Mouse (Mus musculus): ENCODE data around the gene Olfr763. TPM values are rescaled to one million over a fixed set of nuclear protein-coding genes. Genes with fewer than 3 reads are reported as not detected.
"Not testable (repeated sequence)": the region's sequence is repeated elsewhere in the genome, so short reads cannot be mapped to it uniquely, and the experiment has no call there.

The Olfr763 gene
- polyA plus RNA-seq, 1 experiment from 2014 or later, result not detected

DNA sequence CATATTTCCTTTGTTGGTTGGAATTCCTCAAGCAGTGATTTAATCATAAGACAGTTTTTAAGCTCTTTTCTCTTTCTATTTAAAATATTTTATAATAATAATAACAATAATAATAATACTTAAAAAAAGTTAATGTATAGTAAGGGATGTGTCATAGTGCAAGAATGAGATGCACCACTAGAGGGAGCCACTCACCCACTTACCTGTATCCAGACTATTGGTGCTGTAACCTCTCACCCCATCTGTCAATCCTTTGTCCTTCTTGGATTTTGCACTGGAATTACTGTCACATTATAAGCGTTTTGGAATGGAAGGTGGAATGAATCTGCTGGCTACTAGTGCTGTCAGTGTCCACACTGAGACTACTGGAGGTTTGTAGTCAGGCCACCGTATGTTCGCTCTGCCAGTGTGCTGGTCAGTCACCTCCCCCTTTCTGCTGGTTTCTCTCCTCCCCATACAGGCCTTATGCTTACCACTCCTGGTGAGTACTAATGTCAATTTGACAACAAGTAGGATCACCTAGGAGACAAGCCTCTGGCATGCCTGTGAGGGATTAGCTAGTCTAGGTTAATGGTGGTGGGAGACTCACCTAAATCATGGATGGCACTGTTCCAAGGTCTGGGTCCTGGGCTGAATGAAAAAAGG, 15.5 kb downstream of the Olfr763 start:
- Histone ChIP-seq H3K9me3 (ENCODE audit: control insufficient read depth, low read length) (no peaks in the 10 kb centered on the region), H3K27me3 (replicated peaks; ENCODE audit: control insufficient read depth, insufficient read depth, low read length) (no peaks in the 10 kb centered on the region), H3K4me2 (ENCODE audit: low read depth, low read length) (no peak overlapping the region), H3K4me3 (ENCODE audit: low read length) (no peak overlapping the region), H3K4me1 (ENCODE audit: control insufficient read depth, insufficient read depth, low read length) (no peaks in the 10 kb centered on the region), H3K9ac (ENCODE audit: low read depth, low read length) (no peak overlapping the region), H3K27ac (ENCODE audit: low read length) (no peak overlapping the region), H3K36me3 (ENCODE audit: control insufficient read depth, insufficient read depth, low read length) (no peaks in the 10 kb centered on the region)
- ATAC-seq, result no peak
- 63% methylated on average over 3 of the region's 3 CpGs for WGBS

DNA sequence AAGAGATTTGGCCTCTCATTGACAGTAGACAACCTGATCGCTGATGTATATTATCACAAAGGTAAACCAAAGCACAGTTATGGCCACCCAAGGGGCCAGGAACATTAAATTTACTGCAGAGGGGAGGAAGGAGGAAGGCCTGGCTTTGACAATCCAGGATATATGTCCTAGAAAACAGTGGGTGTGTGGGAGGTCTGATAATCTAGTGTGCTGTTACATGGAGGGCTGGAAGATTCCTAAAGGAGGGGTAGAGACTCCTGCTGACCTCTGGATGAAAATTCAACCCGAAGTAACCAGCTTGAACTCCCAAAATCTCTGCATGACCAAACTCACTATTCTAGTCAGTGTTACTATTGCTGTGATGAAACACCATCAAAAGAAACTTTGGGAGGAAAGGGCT, 17.8 kb downstream of the Olfr763 start:
- Histone ChIP-seq H3K9ac (ENCODE audit: low read depth, low read length) (no peak overlapping the region), H3K36me3 (ENCODE audit: control insufficient read depth, insufficient read depth, low read length) (no peaks in the 10 kb centered on the region), H3K27ac (ENCODE audit: low read length) (no peak overlapping the region), H3K4me1 (ENCODE audit: control insufficient read depth, insufficient read depth, low read length) (no peaks in the 10 kb centered on the region), H3K9me3 (ENCODE audit: control insufficient read depth, low read length) (no peaks in the 10 kb centered on the region), H3K4me2 (ENCODE audit: low read depth, low read length) (no peak overlapping the region), H3K4me3 (ENCODE audit: low read length) (no peak overlapping the region), H3K27me3 (replicated peaks; ENCODE audit: control insufficient read depth, insufficient read depth, low read length) (no peaks in the 10 kb centered on the region)
- ATAC-seq, result no peak
- 69% methylated on average over 2 of the region's 2 CpGs for WGBS

- Histone ChIP-seq H3K36me3 (ENCODE audit: control insufficient read depth, insufficient read depth, low read length) (no peaks in the 10 kb centered on the region), H3K27me3 (replicated peaks; ENCODE audit: control insufficient read depth, insufficient read depth, low read length) (no peaks in the 10 kb centered on the region), H3K4me2 (ENCODE audit: low read depth, low read length) (no peak within 1 kb of the TSS), H3K4me1 (ENCODE audit: control insufficient read depth, insufficient read depth, low read length) (no peaks in the 10 kb centered on the region), H3K9me3 (ENCODE audit: control insufficient read depth, low read length) (no peaks in the 10 kb centered on the region), H3K9ac (ENCODE audit: low read depth, low read length) (no peak within 1 kb of the TSS), H3K4me3 (ENCODE audit: low read length) (no peak within 1 kb of the TSS), H3K27ac (ENCODE audit: low read length) (no peak within 1 kb of the TSS)
- 78% methylated on average over 3 of the region's 3 CpGs for WGBS
- ATAC-seq, result no peak
Measured at GRCm38 (mm10) chr10:129039796-129040195, 29.2 kb downstream of the Olfr763 start, which contains the start of gene Olfr764-ps1. Gene Olfr764-ps1, minus strand, starts transcription at chr10:129039896.

DNA sequence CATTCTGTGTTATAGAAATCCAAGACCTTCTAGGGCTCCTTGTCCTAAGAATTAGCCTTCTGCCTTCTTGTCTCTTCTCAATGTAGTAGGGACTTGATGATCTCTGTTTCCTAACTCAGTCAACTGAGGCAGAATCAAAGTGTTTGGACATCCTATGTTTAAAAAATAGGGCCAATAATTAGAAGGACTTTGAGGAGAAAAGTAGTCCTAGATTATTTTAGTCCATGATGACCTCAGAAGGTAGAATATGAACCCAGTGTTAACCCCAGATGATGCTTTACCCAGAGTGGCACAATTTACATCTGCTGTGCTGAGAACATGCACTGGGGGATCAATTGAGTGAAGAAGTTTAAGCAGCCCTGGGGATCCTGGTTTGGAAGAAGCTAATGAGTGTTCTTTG, 39.3 kb downstream of the Olfr763 start, which contains the start of gene Olfr765:
Olfr765 (minus strand) TSS at position 101 of the 400 bp plus-strand sequence.
- not testable (repeated sequence) for H3K9ac ChIP-seq (ENCODE audit: low read depth, low read length); H3K4me2 ChIP-seq (ENCODE audit: low read depth, low read length); H3K27ac ChIP-seq (ENCODE audit: low read length); ATAC-seq; H3K27me3 ChIP-seq (replicated peaks; ENCODE audit: control insufficient read depth, insufficient read depth, low read length); H3K36me3 ChIP-seq (ENCODE audit: control insufficient read depth, insufficient read depth, low read length); H3K4me3 ChIP-seq (ENCODE audit: low read length); H3K9me3 ChIP-seq (ENCODE audit: control insufficient read depth, low read length); H3K4me1 ChIP-seq (ENCODE audit: control insufficient read depth, insufficient read depth, low read length)

Other genes starting within 250 kb of the Olfr763 start
- 0.66 and 0.81 TPM in 2 replicates for gene Mmp19, start 219.9 kb upstream of the Olfr763 start, polyA plus RNA-seq (2015; fragmentation: Nextera tagmentation; extraction: Ambion mirVana)
- gene Dnajc14, start 206.7 kb upstream of the Olfr763 start, polyA plus RNA-seq (2015; fragmentation: Nextera tagmentation; extraction: Ambion mirVana), result 45.5 and 45.8 TPM in 2 replicates
- 11.6 and 13.4 TPM in 2 replicates for gene Tmem198b, start 206.4 kb upstream of the Olfr763 start, polyA plus RNA-seq (2015; fragmentation: Nextera tagmentation; extraction: Ambion mirVana)
- 154 and 172 TPM in 2 replicates for gene Sarnp, start 193.5 kb upstream of the Olfr763 start, polyA plus RNA-seq (2015; fragmentation: Nextera tagmentation; extraction: Ambion mirVana)
- 126 and 132 TPM in 2 replicates for gene Ormdl2, start 189.1 kb upstream of the Olfr763 start, polyA plus RNA-seq (2015; fragmentation: Nextera tagmentation; extraction: Ambion mirVana)
- 2.1 and 2.2 TPM in 2 replicates for gene Gdf11, start 119.1 kb upstream of the Olfr763 start, polyA plus RNA-seq (2015; fragmentation: Nextera tagmentation; extraction: Ambion mirVana)
- 794 TPM in 2 replicates for gene Cd63, start 109.8 kb upstream of the Olfr763 start, polyA plus RNA-seq (2015; fragmentation: Nextera tagmentation; extraction: Ambion mirVana)
- 18.6 and 18.8 TPM in 2 replicates for gene Rdh5, start 87.9 kb upstream of the Olfr763 start, polyA plus RNA-seq (2015; fragmentation: Nextera tagmentation; extraction: Ambion mirVana)
- 208 and 220 TPM in 2 replicates for gene Bloc1s1, start 86.8 kb upstream of the Olfr763 start, polyA plus RNA-seq (2015; fragmentation: Nextera tagmentation; extraction: Ambion mirVana)
- 3.3 and 3.7 TPM in 2 replicates for gene Itga7, start 77.0 kb upstream of the Olfr763 start, polyA plus RNA-seq (2015; fragmentation: Nextera tagmentation; extraction: Ambion mirVana)
- gene Mettl7b, start 49.8 kb upstream of the Olfr763 start, polyA plus RNA-seq (2015; fragmentation: Nextera tagmentation; extraction: Ambion mirVana), result 23.2 and 28.6 TPM in 2 replicates
- gene Olfr9, start 21.4 kb upstream of the Olfr763 start, polyA plus RNA-seq (2015; fragmentation: Nextera tagmentation; extraction: Ambion mirVana), result not detected in 2 replicates
- not detected in 2 replicates for gene Olfr764-ps1, start 29.1 kb downstream of the Olfr763 start, polyA plus RNA-seq (2015; fragmentation: Nextera tagmentation; extraction: Ambion mirVana)
- gene Olfr765, start 39.2 kb downstream of the Olfr763 start, polyA plus RNA-seq (2015; fragmentation: Nextera tagmentation; extraction: Ambion mirVana), result not detected in 2 replicates
- gene Olfr766-ps1, start 58.2 kb downstream of the Olfr763 start, polyA plus RNA-seq (2015; fragmentation: Nextera tagmentation; extraction: Ambion mirVana), result not detected in 2 replicates
- not detected in 2 replicates for gene Olfr767, start 72.1 kb downstream of the Olfr763 start, polyA plus RNA-seq (2015; fragmentation: Nextera tagmentation; extraction: Ambion mirVana)
- not detected in 2 replicates for gene Olfr768, start 88.6 kb downstream of the Olfr763 start, polyA plus RNA-seq (2015; fragmentation: Nextera tagmentation; extraction: Ambion mirVana)
- not detected in 2 replicates for gene Olfr769, start 107.1 kb downstream of the Olfr763 start, polyA plus RNA-seq (2015; fragmentation: Nextera tagmentation; extraction: Ambion mirVana)
- not detected in 2 replicates for gene Olfr770, start 128.2 kb downstream of the Olfr763 start, polyA plus RNA-seq (2015; fragmentation: Nextera tagmentation; extraction: Ambion mirVana)
- not detected in 2 replicates for gene Olfr771, start 154.0 kb downstream of the Olfr763 start, polyA plus RNA-seq (2015; fragmentation: Nextera tagmentation; extraction: Ambion mirVana)
- not detected in 2 replicates for gene Olfr772, start 167.1 kb downstream of the Olfr763 start, polyA plus RNA-seq (2015; fragmentation: Nextera tagmentation; extraction: Ambion mirVana)
- gene Olfr773, start 176.6 kb downstream of the Olfr763 start, polyA plus RNA-seq (2015; fragmentation: Nextera tagmentation; extraction: Ambion mirVana), result not detected in 2 replicates
- not detected in 2 replicates for gene Olfr774, start 225.4 kb downstream of the Olfr763 start, polyA plus RNA-seq (2015; fragmentation: Nextera tagmentation; extraction: Ambion mirVana)
- gene Olfr775, start 237.6 kb downstream of the Olfr763 start, polyA plus RNA-seq (2015; fragmentation: Nextera tagmentation; extraction: Ambion mirVana), result not detected in 2 replicates
- not detected in 2 replicates for gene Olfr776, start 248.3 kb downstream of the Olfr763 start, polyA plus RNA-seq (2015; fragmentation: Nextera tagmentation; extraction: Ambion mirVana)

Measured in intestine, embryonic 16.5 days (tissue).